Comparison of ENCODE assay signal across 7 mouse cellular contexts in genomic region chr8:124290911-124291691, GRCm38 (mm10). TPM values are rescaled to one million over a fixed set of nuclear protein-coding genes. Genes with fewer than 3 reads are reported as not detected.
DNase-seq lines count a peak whose midpoint lies in the region; ATAC-seq and TF ChIP-seq lines count a peak whose summit lies in the region.

No protein-coding gene starts in this region.

- no peak overlapping the region for H3K9ac ChIP-seq in kidney, postnatal 0 days (ENCODE audit: low read depth, low read length)

- H3ac ChIP-seq in C2C12 (ENCODE audit: control insufficient read depth, insufficient read length, low read depth), result no peak overlapping the region

- no peak overlapping the region for H3K27ac ChIP-seq in kidney, postnatal 0 days

- TF ChIP-seq CTCF in kidney, postnatal 0 days (IDR thresholded peaks at IDR 0.05; ENCODE audit: low read depth), result peak; percentile 55; the same call in 1 of the 2 replicates
- peak; percentile 35 for TF ChIP-seq CTCF in C2C12 (IDR thresholded peaks at IDR 0.05; ENCODE audit: control insufficient read depth, insufficient read depth, insufficient read length)

- H3K79me3 ChIP-seq in C2C12 (ENCODE audit: low read depth), result peaks cover 18% of the 10 kb centered on the region

- no peaks in the 10 kb centered on the region for H3K36me3 ChIP-seq in kidney, postnatal 0 days (ENCODE audit: insufficient read depth, low read length)
- no peaks in the 10 kb centered on the region for H3K36me3 ChIP-seq in C2C12 (ENCODE audit: control insufficient read depth, insufficient read depth)

- 92% methylated on average over 9 of the region's 9 CpGs for WGBS in kidney, postnatal 0 days

- no peak overlapping the region for H3K4me2 ChIP-seq in kidney, postnatal 0 days (ENCODE audit: low read length)

- no peaks in the 10 kb centered on the region for H3K27me3 ChIP-seq in kidney, postnatal 0 days (ENCODE audit: insufficient read depth, low read length)
- H3K27me3 ChIP-seq in C2C12 (ENCODE audit: control insufficient read depth, insufficient read depth, insufficient read length), result no peaks in the 10 kb centered on the region

- DNase-seq in kidney, postnatal 0 days (ENCODE audit: low spot score), result no peak
- DNase-seq in kidney, adult 11 months, result no peak
- peak; percentile 77 for DNase-seq in MN1 (ENCODE audit: low spot score)
- DNase-seq in right cerebral cortex, postnatal 10 days (ENCODE audit: low spot score in 2 of 2), result no peak
- no peak for DNase-seq in urinary bladder, postnatal 4 days (ENCODE audit: low spot score in 2 of 2)

- H3K9me3 ChIP-seq in kidney, postnatal 0 days (replicated peaks; ENCODE audit: low read length), result no peaks in the 10 kb centered on the region

- H3K4me1 ChIP-seq in kidney, postnatal 0 days (replicated peaks; ENCODE audit: insufficient read depth, low read length), result peaks cover 17% of the 10 kb centered on the region

- ATAC-seq in kidney, postnatal 0 days (replicated peaks; ENCODE audit: low FRiP score, low read depth), result no peak
- ATAC-seq in inflammation-experienced regulatory T-cells, adult 6 months, result peak; percentile 79

- no peak overlapping the region for H3K4me3 ChIP-seq in kidney, postnatal 0 days (replicated peaks; ENCODE audit: low read depth, low read length)
- no peak overlapping the region for H3K4me3 ChIP-seq in C2C12 (ENCODE audit: insufficient read depth, poor library complexity, severe bottlenecking)

- H3K79me2 ChIP-seq in C2C12 (ENCODE audit: control insufficient read depth, insufficient read depth), result peaks cover 71% of the 10 kb centered on the region

TF ChIP-seq in C2C12, 6 proteins besides CTCF, POLR2A, EP300 and RAD21:
- TF ChIP-seq FOSL1 (IDR thresholded peaks at IDR 0.05; ENCODE audit: insufficient read depth, low read length, poor library complexity, severe bottlenecking) (peak; percentile 73), MAX (IDR thresholded peaks at IDR 0.05) (no peak)

RNA-seq across cellular contexts. Expression of gene Galnt2, which starts 59.9 kb away (rescaled TPM):
- polyA plus RNA-seq in kidney, postnatal 0 days (2015; fragmentation: Nextera tagmentation; extraction: Ambion mirVana), result 60.3 and 60.6 TPM in 2 replicates
- 55.5 TPM for polyA plus RNA-seq in C2C12 (2012; fragmentation: generic; extraction: Trizol)
- polyA plus RNA-seq in inflammation-experienced regulatory T-cells, adult 6 months (2017; shearing (Covaris generic)), result 10 to 100 TPM; 14.8 to 39.1 (median 20.4) TPM
